Mouse (Mus musculus) layer of hippocampus, postnatal 14 days (tissue): ENCODE results near the gene Slc25a18. TPM values are rescaled to one million over a fixed set of nuclear protein-coding genes. Genes with fewer than 3 reads are reported as not detected.

Experiments
- DNase-seq, 2 experiments: peaks; one replicate each; pipeline ENCODE4 v3.0.0; 2021 to 2022; ENCODE audit warnings: low spot score in 2 of 2, mixed read lengths in 1 of 2
- microRNA-seq, 2 experiments: library from miRNA; unstranded; fragments of <30 nt; microRNA quantifications; one replicate each; pipeline ENCODE4 v1.2.0; 2021
- total RNA-seq, 2 experiments: library from RNA; stranded (reverse); gene quantifications; 2 replicates each; pipeline ENCODE4 v1.2.3; 2021

Gene Slc25a18
- total RNA-seq, 2 experiments from 2014 or later, result 50.4 to 51.5 TPM

- peak in 1 of 2 experiments; percentile 16 for DNase-seq
Measured at GRCm38 (mm10) chr6:120836389-120837151, 63.2 kb downstream of the Slc25a18 start.

- no peak for DNase-seq
Measured at GRCm38 (mm10) chr6:120837152-120837530, 63.8 kb downstream of the Slc25a18 start.

- DNase-seq, result no peak
Measured at GRCm38 (mm10) chr6:120840258-120840657, 66.9 kb downstream of the Slc25a18 start.

DNA sequence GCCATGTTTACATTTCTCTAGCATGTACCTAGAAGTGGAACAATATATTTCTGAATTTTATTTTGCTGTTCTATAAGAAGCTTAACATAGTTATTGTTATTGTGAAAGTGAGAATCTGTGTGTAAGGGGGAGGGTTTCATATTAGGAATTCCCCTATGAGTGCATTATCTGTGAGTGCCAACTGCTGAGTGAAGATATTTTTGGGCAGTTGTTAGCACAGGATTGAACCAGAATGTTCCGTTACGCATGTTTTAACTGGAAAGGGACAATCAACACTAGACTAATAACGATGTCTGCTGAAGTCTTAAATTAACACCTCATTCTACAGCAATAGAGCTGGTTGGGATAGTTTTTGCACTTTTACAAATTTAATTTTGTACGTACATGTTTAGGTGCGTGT is 68.4 kb downstream of the Slc25a18 start:
- DNase-seq, result peak in 1 of 2 experiments; percentile 29

Small RNA genes lying within 50 kb of the gene (microRNA-seq; reads per million reads assigned to microRNA genes)
- 0 reads per million in 2 experiments for gene Gm25193

Other genes with a start within 250 kb of the Slc25a18 start
- 10 to 100 TPM; 34.2 to 38.1 TPM for gene Hdhd5, start 242.3 kb upstream of the Slc25a18 start, total RNA-seq
- 10 to 100 TPM in 1 of 2 experiments, 1 to 10 TPM in 1; 8.9 to 12.5 TPM for gene Cecr2, start 107.2 kb upstream of the Slc25a18 start, total RNA-seq
- 100 to 1,000 TPM; 455 to 462 TPM for gene Atp6v1e1, start 49.2 kb downstream of the Slc25a18 start, total RNA-seq
- 10 to 100 TPM; 49.9 to 51.9 TPM for gene Bcl2l13, start 62.6 kb downstream of the Slc25a18 start, total RNA-seq
- 10 to 100 TPM; 18.5 TPM for gene Bid, start 143.3 kb downstream of the Slc25a18 start, total RNA-seq